Mouse (Mus musculus) sigmoid colon, adult 10 weeks (tissue): Measurements from ENCODE around the gene Ankrd60. TPM values are rescaled to one million over a fixed set of nuclear protein-coding genes. Genes with fewer than 3 reads are reported as not detected.

Experiments
- polyA plus RNA-seq: library from polyadenylated mRNA; stranded (reverse); fragments of 350-450 nt; fragmentation: Illumina TruSeq; extraction: RNeasy Lipid Tissue Mini Kit (QIAGEN cat#74804); gene quantifications from one replicate; pipeline ENCODE4 v1.2.3, GENCODE M21; 2014; ENCODE audit warnings: low read depth, low replicate concordance

Gene Ankrd60
- not detected for polyA plus RNA-seq

GRCm38 (mm10) chr2:173577669-173578557, at the start of gene Ankrd60:
Gene Ankrd60, minus strand, starts transcription at chr2:173578365.

GRCm38 (mm10) chr2:173522376-173522775, 55.8 kb downstream of the Ankrd60 start, which contains the start of gene 1700021F07Rik:
Gene 1700021F07Rik, plus strand, starts transcription at chr2:173522586.

Other genes with a start within 250 kb of the Ankrd60 start
- not detected for gene 1700021F07Rik, start 55.8 kb downstream of the Ankrd60 start, polyA plus RNA-seq
- gene Rab22a, start 81.4 kb upstream of the Ankrd60 start, polyA plus RNA-seq: 41.1 TPM
- not detected for gene 1700010B08Rik, start 141.1 kb upstream of the Ankrd60 start, polyA plus RNA-seq
- gene Vapb, start 159.1 kb upstream of the Ankrd60 start, polyA plus RNA-seq: 127 TPM